Mouse (Mus musculus): ENCODE results near the gene Asrgl1. TPM values are rescaled to one million over a fixed set of nuclear protein-coding genes. Genes with fewer than 3 reads are reported as not detected.

The Asrgl1 gene
- polyA plus RNA-seq, 1 experiment: 88.4 TPM

- H3K4me3 ChIP-seq (replicated peaks; ENCODE audit: insufficient read depth, low read depth, low read length): no peak overlapping the region
- 63% methylated on average over 9 of the region's 9 CpGs for WGBS
- no peaks in the 10 kb centered on the region for H3K27me3 ChIP-seq (ENCODE audit: control insufficient read depth, insufficient read depth, low read length)
- H3K4me1 ChIP-seq (ENCODE audit: control insufficient read depth, insufficient read depth, low read length): peaks cover 7% of the 10 kb centered on the region; the same call in 1 of the 2 replicates
- DNase-seq: no peak
- no peak overlapping the region for H3K27ac ChIP-seq (ENCODE audit: insufficient read depth, low read length)
- TF ChIP-seq POLR2A (IDR thresholded peaks at IDR 0.05; ENCODE audit: borderline replicate concordance, insufficient read depth, low read length): no peak
- TF ChIP-seq CTCF (IDR thresholded peaks at IDR 0.05; ENCODE audit: borderline replicate concordance, insufficient read depth, low read depth, low read length): no peak
Measured at GRCm38 (mm10) chr19:9065621-9066561, 69.5 kb downstream of the Asrgl1 start.

GRCm38 (mm10) chr19:9063831-9064230, 71.6 kb downstream of the Asrgl1 start:
- Histone ChIP-seq H3K27ac (ENCODE audit: insufficient read depth, low read length) (no peak overlapping the region), H3K4me3 (replicated peaks; ENCODE audit: insufficient read depth, low read depth, low read length) (no peak overlapping the region), H3K27me3 (ENCODE audit: control insufficient read depth, insufficient read depth, low read length) (no peaks in the 10 kb centered on the region), H3K4me1 (ENCODE audit: control insufficient read depth, insufficient read depth, low read length) (0 out of 2 replicates have a peak, but pooled peaks cover 2% of the 10 kb centered on the region)
- no peak for TF ChIP-seq CTCF (IDR thresholded peaks at IDR 0.05; ENCODE audit: borderline replicate concordance, insufficient read depth, low read depth, low read length)
- TF ChIP-seq POLR2A (IDR thresholded peaks at IDR 0.05; ENCODE audit: borderline replicate concordance, insufficient read depth, low read length): no peak
- peak in 1 of 2 experiments; percentile 44 for DNase-seq
- WGBS: 22% methylated on average over 3 of the region's 3 CpGs

DNA sequence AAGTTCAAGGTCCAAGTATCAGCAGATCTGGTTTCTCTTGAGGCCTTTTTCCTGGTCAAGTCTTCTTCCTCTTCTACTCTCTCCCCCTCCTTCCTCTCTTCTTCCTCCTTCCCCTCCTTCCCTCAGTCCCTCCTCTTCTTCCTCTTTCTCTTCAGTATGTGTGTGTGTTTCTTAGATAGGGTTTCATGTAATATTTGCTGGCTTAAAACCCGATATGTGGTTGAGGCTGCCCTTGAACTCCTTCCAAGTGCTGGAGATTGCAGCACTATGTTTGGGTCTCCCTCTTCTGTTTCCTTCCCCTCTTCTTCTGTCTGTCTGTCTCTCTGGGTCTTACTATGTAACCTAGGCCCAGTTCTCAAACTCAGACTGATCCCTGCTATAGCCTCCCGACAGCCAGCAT, 72.6 kb downstream of the Asrgl1 start:
- 0 out of 2 replicates have a peak, but pooled peaks cover 2% of the 10 kb centered on the region for H3K4me1 ChIP-seq (ENCODE audit: control insufficient read depth, insufficient read depth, low read length)
- no peaks in the 10 kb centered on the region for H3K27me3 ChIP-seq (ENCODE audit: control insufficient read depth, insufficient read depth, low read length)
- H3K27ac ChIP-seq (ENCODE audit: insufficient read depth, low read length): no peak overlapping the region
- DNase-seq: no peak
- no peak overlapping the region for H3K4me3 ChIP-seq (replicated peaks; ENCODE audit: insufficient read depth, low read depth, low read length)
- WGBS: 95% methylated on average over 2 of the region's 2 CpGs
- TF ChIP-seq CTCF (IDR thresholded peaks at IDR 0.05; ENCODE audit: borderline replicate concordance, insufficient read depth, low read depth, low read length) (no peak), POLR2A (IDR thresholded peaks at IDR 0.05; ENCODE audit: borderline replicate concordance, insufficient read depth, low read length) (no peak)

- H3K27me3 ChIP-seq (ENCODE audit: control insufficient read depth, insufficient read depth, low read length): no peaks in the 10 kb centered on the region
- H3K27ac ChIP-seq (ENCODE audit: insufficient read depth, low read length): no peak overlapping the region
- 0 out of 2 replicates have a peak, but pooled peaks cover 2% of the 10 kb centered on the region for H3K4me1 ChIP-seq (ENCODE audit: control insufficient read depth, insufficient read depth, low read length)
- H3K4me3 ChIP-seq (replicated peaks; ENCODE audit: insufficient read depth, low read depth, low read length): no peak overlapping the region
- 80% methylated on average over 8 of the region's 8 CpGs for WGBS
- peak in 1 of 2 experiments; percentile 17 for DNase-seq
- TF ChIP-seq POLR2A (IDR thresholded peaks at IDR 0.05; ENCODE audit: borderline replicate concordance, insufficient read depth, low read length): no peak
- TF ChIP-seq CTCF (IDR thresholded peaks at IDR 0.05; ENCODE audit: borderline replicate concordance, insufficient read depth, low read depth, low read length): no peak
Measured at GRCm38 (mm10) chr19:9061221-9061893, 74.1 kb downstream of the Asrgl1 start.

- TF ChIP-seq CTCF (IDR thresholded peaks at IDR 0.05; ENCODE audit: borderline replicate concordance, insufficient read depth, low read depth, low read length) (no peak), POLR2A (IDR thresholded peaks at IDR 0.05; ENCODE audit: borderline replicate concordance, insufficient read depth, low read length) (no peak)
- no peak for DNase-seq
- Histone ChIP-seq H3K4me1 (ENCODE audit: control insufficient read depth, insufficient read depth, low read length) (0 out of 2 replicates have a peak, but pooled peaks cover 2% of the 10 kb centered on the region), H3K27ac (ENCODE audit: insufficient read depth, low read length) (no peak overlapping the region), H3K27me3 (ENCODE audit: control insufficient read depth, insufficient read depth, low read length) (no peaks in the 10 kb centered on the region), H3K4me3 (replicated peaks; ENCODE audit: insufficient read depth, low read depth, low read length) (no peak overlapping the region)
- 72% methylated on average over 4 of the region's 4 CpGs for WGBS
Measured at GRCm38 (mm10) chr19:9060103-9060502, 75.3 kb downstream of the Asrgl1 start.

Other genes with a start within 250 kb of the Asrgl1 start
- 43.7 and 45.9 TPM in 2 replicates for gene 1810009A15Rik, start 246.8 kb downstream of the Asrgl1 start, polyA plus RNA-seq (2012; rRNA removed)
- not detected in 2 replicates for gene Gm49416, start 246.7 kb downstream of the Asrgl1 start, polyA plus RNA-seq (2012; rRNA removed)
- 17.7 and 18.0 TPM in 2 replicates for gene Ints5, start 242.6 kb downstream of the Asrgl1 start, polyA plus RNA-seq (2012; rRNA removed)
- gene Ganab, start 237.6 kb downstream of the Asrgl1 start, polyA plus RNA-seq (2012; rRNA removed): 105 and 116 TPM in 2 replicates
- gene B3gat3, start 215.3 kb downstream of the Asrgl1 start, polyA plus RNA-seq (2012; rRNA removed): 224 and 238 TPM in 2 replicates
- gene Rom1, start 206.3 kb downstream of the Asrgl1 start, polyA plus RNA-seq (2012; rRNA removed): 24.1 and 24.2 TPM in 2 replicates
- gene Eml3, start 206.1 kb downstream of the Asrgl1 start, polyA plus RNA-seq (2012; rRNA removed): 40.2 and 45.0 TPM in 2 replicates
- 30.9 and 33.9 TPM in 2 replicates for gene Mta2, start 193.8 kb downstream of the Asrgl1 start, polyA plus RNA-seq (2012; rRNA removed)
- gene Tut1, start 181.8 kb downstream of the Asrgl1 start, polyA plus RNA-seq (2012; rRNA removed): 20.5 and 20.8 TPM in 2 replicates
- 263 and 281 TPM in 2 replicates for gene Eef1g, start 168.6 kb downstream of the Asrgl1 start, polyA plus RNA-seq (2012; rRNA removed)
- 5.3 and 5.8 TPM in 2 replicates for gene Ahnak, start 146.4 kb downstream of the Asrgl1 start, polyA plus RNA-seq (2012; rRNA removed)
- not detected in 2 replicates for gene Scgb1a1, start 47.7 kb downstream of the Asrgl1 start, polyA plus RNA-seq (2012; rRNA removed)